Mouse (Mus musculus): Measurements from ENCODE around the gene Nup214. TPM values are rescaled to one million over a fixed set of nuclear protein-coding genes. Genes with fewer than 3 reads are reported as not detected.

Gene Nup214
- polyA plus RNA-seq, 1 experiment = 42.2 TPM

GRCm38 (mm10) chr2:31950058-31950871 is 24.0 kb upstream of the Nup214 start, which contains the start of gene Aif1l:
Gene Aif1l, plus strand, starts transcription at chr2:31950139.
- peak within 1 kb of the TSS; percentile 37 for H3K4me3 ChIP-seq (ENCODE audit: insufficient read depth, poor library complexity, severe bottlenecking)
- H3K36me3 ChIP-seq (ENCODE audit: control insufficient read depth, insufficient read depth) = no peaks in the 10 kb centered on the region
- no peaks in the 10 kb centered on the region for H3K79me3 ChIP-seq (ENCODE audit: low read depth)
- TF ChIP-seq FOSL1 (IDR thresholded peaks at IDR 0.05; ENCODE audit: insufficient read depth, low read length, poor library complexity, severe bottlenecking) (no peak), CEBPB (IDR thresholded peaks at IDR 0.05; ENCODE audit: low read depth) (no peak), MYOD1 (IDR thresholded peaks at IDR 0.05; ENCODE audit: control insufficient read depth, insufficient read length, low read depth) (no peak)
- H3K27me3 ChIP-seq (ENCODE audit: control insufficient read depth, insufficient read depth, insufficient read length) = no peaks in the 10 kb centered on the region
- H3K79me2 ChIP-seq (ENCODE audit: control insufficient read depth, insufficient read depth) = no peaks in the 10 kb centered on the region
- peak within 1 kb of the TSS; percentile 64 for H3ac ChIP-seq (ENCODE audit: control insufficient read depth, insufficient read length, low read depth)

GRCm38 (mm10) chr2:31950966-31951365 is 23.3 kb upstream of the Nup214 start:
- no peaks in the 10 kb centered on the region for H3K36me3 ChIP-seq (ENCODE audit: control insufficient read depth, insufficient read depth)
- H3K79me2 ChIP-seq (ENCODE audit: control insufficient read depth, insufficient read depth) = no peaks in the 10 kb centered on the region
- H3ac ChIP-seq (ENCODE audit: control insufficient read depth, insufficient read length, low read depth) = peak overlapping the region; percentile 64
- peak overlapping the region; percentile 37 for H3K4me3 ChIP-seq (ENCODE audit: insufficient read depth, poor library complexity, severe bottlenecking)
- no peaks in the 10 kb centered on the region for H3K79me3 ChIP-seq (ENCODE audit: low read depth)
- TF ChIP-seq MAX (IDR thresholded peaks at IDR 0.05) = no peak
- no peak for TF ChIP-seq USF1 (IDR thresholded peaks at IDR 0.05; ENCODE audit: low read depth)
- TF ChIP-seq MYOG (IDR thresholded peaks at IDR 0.05; ENCODE audit: control insufficient read depth, extremely low read depth, insufficient read length) = no peak
- no peak for TF ChIP-seq FOSL1 (IDR thresholded peaks at IDR 0.05; ENCODE audit: insufficient read depth, low read length, poor library complexity, severe bottlenecking)
- no peak for TF ChIP-seq CEBPB (IDR thresholded peaks at IDR 0.05; ENCODE audit: low read depth)
- TF ChIP-seq MYOD1 (IDR thresholded peaks at IDR 0.05; ENCODE audit: control insufficient read depth, insufficient read length, low read depth) = no peak
- TF ChIP-seq CTCF (IDR thresholded peaks at IDR 0.05; ENCODE audit: control insufficient read depth, insufficient read depth, insufficient read length) = no peak
- H3K27me3 ChIP-seq (ENCODE audit: control insufficient read depth, insufficient read depth, insufficient read length) = no peaks in the 10 kb centered on the region

DNA sequence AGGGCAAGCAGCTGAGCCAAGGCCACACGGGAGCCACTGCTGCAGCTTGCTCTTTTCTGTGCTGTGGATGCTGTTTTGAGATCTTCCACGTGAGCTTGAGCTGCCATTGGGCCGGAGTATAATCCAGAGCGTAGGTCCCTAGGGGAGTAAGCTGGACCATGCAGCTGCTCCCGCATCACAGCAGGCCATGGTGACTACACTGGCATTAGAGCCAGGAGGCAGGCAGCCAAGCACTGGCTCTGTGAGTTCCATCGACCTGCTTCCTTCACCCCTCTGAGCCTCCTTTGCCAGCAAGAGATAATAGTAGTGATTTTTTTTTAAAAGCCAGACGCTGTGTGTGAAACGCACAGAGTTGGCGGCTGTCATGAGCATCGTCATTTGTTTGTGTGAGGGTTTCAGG is 22.0 kb upstream of the Nup214 start:
- Histone ChIP-seq H3K4me3 (ENCODE audit: insufficient read depth, poor library complexity, severe bottlenecking) (no peak overlapping the region), H3K36me3 (ENCODE audit: control insufficient read depth, insufficient read depth) (no peaks in the 10 kb centered on the region)

GRCm38 (mm10) chr2:31952725-31953124 is 21.5 kb upstream of the Nup214 start:
- Histone ChIP-seq H3K79me3 (ENCODE audit: low read depth) (no peaks in the 10 kb centered on the region), H3K79me2 (ENCODE audit: control insufficient read depth, insufficient read depth) (no peaks in the 10 kb centered on the region), H3ac (ENCODE audit: control insufficient read depth, insufficient read length, low read depth) (no peak overlapping the region), H3K4me3 (ENCODE audit: insufficient read depth, poor library complexity, severe bottlenecking) (no peak overlapping the region), H3K36me3 (ENCODE audit: control insufficient read depth, insufficient read depth) (no peaks in the 10 kb centered on the region), H3K27me3 (ENCODE audit: control insufficient read depth, insufficient read depth, insufficient read length) (no peaks in the 10 kb centered on the region)
- TF ChIP-seq MAX (IDR thresholded peaks at IDR 0.05) (no peak), CEBPB (IDR thresholded peaks at IDR 0.05; ENCODE audit: low read depth) (no peak), MYOD1 (IDR thresholded peaks at IDR 0.05; ENCODE audit: control insufficient read depth, insufficient read length, low read depth) (peak; percentile 96)

More for the DNA sequence above, 22.0 kb upstream of the Nup214 start:
- no peaks in the 10 kb centered on the region for H3K27me3 ChIP-seq (ENCODE audit: control insufficient read depth, insufficient read depth, insufficient read length)
- H3K79me2 ChIP-seq (ENCODE audit: control insufficient read depth, insufficient read depth) = no peaks in the 10 kb centered on the region
- TF ChIP-seq FOSL1 (IDR thresholded peaks at IDR 0.05; ENCODE audit: insufficient read depth, low read length, poor library complexity, severe bottlenecking) (no peak), MYOD1 (IDR thresholded peaks at IDR 0.05; ENCODE audit: control insufficient read depth, insufficient read length, low read depth) (peak; percentile 89)
- no peak overlapping the region for H3ac ChIP-seq (ENCODE audit: control insufficient read depth, insufficient read length, low read depth)
- no peaks in the 10 kb centered on the region for H3K79me3 ChIP-seq (ENCODE audit: low read depth)

DNA sequence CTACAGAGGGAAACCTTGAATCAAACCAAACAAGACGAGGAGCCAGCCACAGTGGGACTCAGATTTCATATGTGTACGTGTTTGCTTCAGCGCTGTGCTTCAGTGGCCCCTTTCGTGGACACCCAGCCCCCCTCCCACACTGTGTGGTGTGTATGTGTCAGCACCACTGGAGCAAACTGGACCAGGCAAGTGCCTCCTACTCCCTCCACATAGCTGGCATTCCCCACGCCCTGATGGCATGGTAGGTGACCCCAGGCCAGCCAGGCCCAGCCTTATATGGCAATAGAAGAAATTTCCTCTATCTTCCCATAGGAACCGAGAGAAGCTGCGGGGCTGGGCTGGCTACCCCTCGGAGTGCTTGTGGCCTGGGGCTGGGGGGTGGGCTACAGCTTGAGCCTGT is 20.5 kb upstream of the Nup214 start:
- Histone ChIP-seq H3K36me3 (ENCODE audit: control insufficient read depth, insufficient read depth) (no peaks in the 10 kb centered on the region), H3K79me2 (ENCODE audit: control insufficient read depth, insufficient read depth) (no peaks in the 10 kb centered on the region), H3ac (ENCODE audit: control insufficient read depth, insufficient read length, low read depth) (peak overlapping the region; percentile 8), H3K27me3 (ENCODE audit: control insufficient read depth, insufficient read depth, insufficient read length) (no peaks in the 10 kb centered on the region), H3K4me3 (ENCODE audit: insufficient read depth, poor library complexity, severe bottlenecking) (no peak overlapping the region), H3K79me3 (ENCODE audit: low read depth) (no peaks in the 10 kb centered on the region)
- no peak for TF ChIP-seq USF1 (IDR thresholded peaks at IDR 0.05; ENCODE audit: low read depth)

- no peaks in the 10 kb centered on the region for H3K27me3 ChIP-seq (ENCODE audit: control insufficient read depth, insufficient read depth, insufficient read length)
- no peak overlapping the region for H3K4me3 ChIP-seq (ENCODE audit: insufficient read depth, poor library complexity, severe bottlenecking)
- no peak overlapping the region for H3ac ChIP-seq (ENCODE audit: control insufficient read depth, insufficient read length, low read depth)
- H3K79me3 ChIP-seq (ENCODE audit: low read depth) = no peaks in the 10 kb centered on the region
- H3K79me2 ChIP-seq (ENCODE audit: control insufficient read depth, insufficient read depth) = no peaks in the 10 kb centered on the region
- H3K36me3 ChIP-seq (ENCODE audit: control insufficient read depth, insufficient read depth) = no peaks in the 10 kb centered on the region
- TF ChIP-seq CTCF (IDR thresholded peaks at IDR 0.05; ENCODE audit: control insufficient read depth, insufficient read depth, insufficient read length) (no peak), MYOG (IDR thresholded peaks at IDR 0.05; ENCODE audit: control insufficient read depth, extremely low read depth, insufficient read length) (no peak), CEBPB (IDR thresholded peaks at IDR 0.05; ENCODE audit: low read depth) (no peak)
These were observed 19.5 kb upstream of the Nup214 start for GRCm38 (mm10) chr2:31954779-31955181.
